Mouse (Mus musculus): ENCODE data around the gene Cyp20a1.

DNA sequence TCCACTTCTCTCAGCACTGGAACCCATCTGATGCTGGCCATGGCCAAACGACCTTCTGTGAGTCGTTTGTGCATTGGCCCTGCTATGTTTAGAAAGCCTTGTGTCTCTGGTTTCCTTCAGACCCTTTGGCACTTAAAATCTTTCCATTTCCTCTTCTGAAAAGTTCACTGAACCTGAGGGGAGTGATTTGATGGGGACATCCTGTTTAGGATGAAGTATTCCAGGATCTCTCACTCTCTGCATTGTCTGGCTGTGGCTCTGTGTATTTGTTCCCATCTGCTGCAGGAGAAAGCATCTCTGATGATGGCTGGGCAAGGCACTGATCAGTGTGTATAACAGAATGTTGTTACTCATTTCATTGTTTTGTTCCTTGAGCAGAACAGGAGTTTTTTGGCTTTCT is 2.6 kb downstream of the Cyp20a1 start:
- TF ChIP-seq CTCF (IDR thresholded peaks at IDR 0.05; ENCODE audit: insufficient read depth, low read length): no peak
- TF ChIP-seq POLR2A (IDR thresholded peaks at IDR 0.05; ENCODE audit: borderline replicate concordance, extremely low read depth, low read depth, low read length): no peak

Data from lung, adult 2 months (tissue).